Mouse (Mus musculus) cerebellum, adult 9-11 months (tissue): Measurements from ENCODE around the gene Cnot11.
"Not testable (repeated sequence)": the region's sequence is repeated elsewhere in the genome, so short reads cannot be mapped to it uniquely, and the experiment has no call there.

Experiments used
- DNase-seq: peaks from one replicate; pipeline ENCODE4 v3.0.0; 2022

Gene Cnot11

GRCm38 (mm10) chr1:39581215-39581614 lies 46.4 kb downstream of the Cnot11 start:
- no peak for DNase-seq

GRCm38 (mm10) chr1:39583173-39583572 lies 48.4 kb downstream of the Cnot11 start:
- no peak for DNase-seq

GRCm38 (mm10) chr1:39585416-39585815 lies 50.6 kb downstream of the Cnot11 start:
- no peak for DNase-seq

- DNase-seq = no peak
Measured at GRCm38 (mm10) chr1:39590193-39590592, 55.4 kb downstream of the Cnot11 start.

GRCm38 (mm10) chr1:39591557-39591956 lies 56.8 kb downstream of the Cnot11 start:
- not testable (repeated sequence) for DNase-seq

DNA sequence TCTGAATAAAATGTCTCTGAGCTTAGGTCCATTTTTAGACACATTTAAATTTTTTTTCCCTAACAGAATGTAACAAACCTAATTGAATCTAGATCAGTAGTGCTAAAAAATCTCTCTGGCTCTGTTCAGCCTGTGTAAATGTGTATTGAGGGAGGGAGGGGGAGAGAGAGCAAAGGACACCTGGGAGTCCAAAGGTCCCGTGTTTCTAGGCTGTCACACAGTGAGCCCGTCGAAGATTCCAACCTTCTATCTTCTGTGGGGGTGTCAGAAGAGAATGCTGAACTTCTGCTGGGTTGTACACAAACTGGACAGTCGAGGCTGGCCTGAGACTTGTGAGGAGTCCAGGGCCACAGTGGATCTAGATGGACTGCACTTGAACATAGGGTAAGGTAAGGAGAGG lies 57.3 kb downstream of the Cnot11 start:
- no peak for DNase-seq

GRCm38 (mm10) chr1:39593836-39594235 lies 59.0 kb downstream of the Cnot11 start:
- DNase-seq = no peak
